ENCODE assay signal across 10 mouse cellular contexts in the genomic region with DNA sequence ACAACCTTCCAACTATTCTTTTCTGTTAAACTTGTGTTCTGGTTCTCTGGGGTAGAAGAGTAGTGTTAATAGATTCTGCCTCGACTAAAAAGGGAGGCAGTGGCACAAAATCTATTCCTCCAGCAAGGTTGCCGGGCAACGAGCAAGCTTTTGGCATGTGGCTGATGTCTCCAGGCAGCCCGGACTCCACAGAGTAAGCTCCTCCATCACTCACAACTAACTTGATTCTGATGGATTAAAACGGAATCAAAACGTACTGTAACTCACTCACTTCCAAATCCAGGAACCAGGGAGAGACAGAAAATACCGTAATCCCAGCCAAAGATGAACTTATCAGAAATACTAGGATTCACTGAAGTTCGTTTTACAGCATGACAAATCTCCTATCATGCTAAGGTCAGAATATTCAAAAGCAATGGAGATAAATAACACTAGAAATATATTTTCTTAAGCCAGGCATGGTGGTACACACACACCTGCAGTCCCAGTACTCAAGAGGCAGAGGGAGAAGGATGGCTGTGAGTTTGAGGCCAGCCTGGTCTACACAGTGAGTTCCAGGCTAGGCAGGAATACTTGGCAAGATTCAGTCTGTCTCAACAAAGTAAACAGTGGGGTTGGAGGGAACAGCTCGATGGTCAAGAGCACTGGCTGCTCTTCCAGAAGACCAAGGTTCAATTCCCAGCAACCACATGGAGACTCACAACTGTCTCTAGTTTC.
DNase-seq lines count a peak whose midpoint lies in the region; ATAC-seq lines count a peak whose summit lies in the region.
"Had no signal": no experiment of that assay in that cellular context is flagged by ENCODE, and none has a peak within 500 bp of the region (broad histone marks: within the 10 kb centered on the region; RNA-seq: fewer than 3 reads in every experiment).

No protein-coding gene starts in this region.

- no peak overlapping the region for H3K9ac ChIP-seq in hindbrain, embryonic 15.5 days
- no peak overlapping the region for H3K9ac ChIP-seq in kidney, embryonic 16.5 days (replicated peaks; ENCODE audit: low read length)

- H3K36me3 ChIP-seq in hindbrain, embryonic 15.5 days, result no peaks in the 10 kb centered on the region
- no peaks in the 10 kb centered on the region for H3K36me3 ChIP-seq in kidney, embryonic 16.5 days (ENCODE audit: insufficient read depth, low read length)
- H3K36me3 ChIP-seq: heart, embryonic 10.5 days had no signal

- H3K27me3 ChIP-seq in hindbrain, embryonic 15.5 days, result no peaks in the 10 kb centered on the region
- no peaks in the 10 kb centered on the region for H3K27me3 ChIP-seq in kidney, embryonic 16.5 days (ENCODE audit: insufficient read depth, low read length)

- intact Hi-C loops in left cerebral cortex, postnatal 36 days (cut with DNase I), result no loop called here

- H3K4me1 ChIP-seq in hindbrain, embryonic 15.5 days (replicated peaks), result peaks cover 15% of the 10 kb centered on the region
- no peaks in the 10 kb centered on the region for H3K4me1 ChIP-seq in kidney, embryonic 16.5 days (ENCODE audit: insufficient read depth, low read length)

- ATAC-seq in hindbrain, embryonic 15.5 days (ENCODE audit: low FRiP score, low read depth), result peak; percentile 64
- no peak for ATAC-seq in kidney, embryonic 16.5 days (ENCODE audit: low FRiP score, low TSS enrichment)

- no peaks in the 10 kb centered on the region for H3K9me3 ChIP-seq in hindbrain, embryonic 15.5 days
- H3K9me3 ChIP-seq in kidney, embryonic 16.5 days (ENCODE audit: low read length), result peaks cover 1% of the 10 kb centered on the region; the same call in 1 of the 2 replicates
- H3K9me3 ChIP-seq: heart, embryonic 10.5 days had no signal

- no peak overlapping the region for H3K4me3 ChIP-seq in hindbrain, embryonic 15.5 days
- no peak overlapping the region for H3K4me3 ChIP-seq in kidney, embryonic 16.5 days (ENCODE audit: low read length)
- H3K4me3 ChIP-seq: heart, embryonic 10.5 days had no signal

- DNase-seq in cerebellum, postnatal 10 days, result peak; percentile 61 to 71
- DNase-seq in cerebellum, adult 11 months, result no peak
- DNase-seq in left cerebral cortex, postnatal 36 days (ENCODE audit: low spot score in 2 of 2), result peak; percentile 24 to 39
- DNase-seq in right cerebral cortex, adult 18-20 months, result peak; percentile 62
- no peak for DNase-seq in gastrocnemius, postnatal 4 days (ENCODE audit: low spot score in 2 of 2)
- DNase-seq in T-cell, adult 2 months (ENCODE audit: low spot score), result no peak

- peak overlapping the region; percentile 52 for H3K4me2 ChIP-seq in hindbrain, embryonic 15.5 days
- H3K4me2 ChIP-seq in kidney, embryonic 16.5 days (replicated peaks; ENCODE audit: low read depth, low read length), result no peak overlapping the region

- WGBS in hindbrain, embryonic 15.5 days, result 20% methylated on average over 9 of the region's 9 CpGs
- 72% methylated on average over 9 of the region's 9 CpGs for WGBS in kidney, embryonic 16.5 days

- no peak overlapping the region for H3K27ac ChIP-seq in hindbrain, embryonic 15.5 days (replicated peaks)
- H3K27ac ChIP-seq in kidney, embryonic 16.5 days (ENCODE audit: low read length), result no peak overlapping the region
- H3K27ac ChIP-seq: heart, embryonic 10.5 days; stomach, postnatal 0 days had no signal

Comparison
In these comparisons a context has a peak if more than half of its experiments do, and no peak if none do; other contexts are left out.
1. DNase-seq: peak in cerebellum, postnatal 10 days (2 of 2), left cerebral cortex, postnatal 36 days (2 of 2) and right cerebral cortex, adult 18-20 months (single experiment); none in cerebellum, adult 11 months (single experiment), gastrocnemius, postnatal 4 days (0 of 2) and T-cell, adult 2 months (single experiment).